Mouse (Mus musculus) liver, postnatal 0 days (tissue): ENCODE measurements around the gene Btbd35f29. TPM values are rescaled to one million over a fixed set of nuclear protein-coding genes. Genes with fewer than 3 reads are reported as not detected.
"Not testable (repeated sequence)": the region's sequence is repeated elsewhere in the genome, so short reads cannot be mapped to it uniquely, and the experiment has no call there.

Source experiments
- ATAC-seq: fragments of 200-750 bp; cut with Nextera tagmentation; 2 replicates; pipeline ENCODE4 v1.8.0; 2017; ENCODE audit warnings: mild to moderate bottlenecking, moderate library complexity
- DNase-seq: peaks from one replicate; pipeline ENCODE4 v3.0.0-alpha.2; 2016
- H3K27ac ChIP-seq: fragments of 300-500 bp; sonication (generic); 2 replicates; pipeline ENCODE4 v1.5.1; 2014; ENCODE audit warnings: antibody characterized with exemption, moderate library complexity, mild to moderate bottlenecking, low read depth
- H3K27me3 ChIP-seq: fragments of 300-500 bp; sonication (generic); 2 replicates; pipeline ENCODE4 v1.6.1; 2014; ENCODE audit warnings: low read length, control low read depth, mixed read lengths; ENCODE audit not compliant: insufficient read depth
- H3K36me3 ChIP-seq: fragments of 300-500 bp; sonication (generic); replicated peaks from 2 replicates; pipeline ENCODE4 v1.6.1; 2014; ENCODE audit warnings: mild to moderate bottlenecking, control low read depth, low read length, moderate library complexity, mixed read lengths; ENCODE audit not compliant: insufficient read depth
- H3K4me1 ChIP-seq: fragments of 300-500 bp; sonication (generic); 2 replicates; pipeline ENCODE4 v1.6.1; 2014; ENCODE audit warnings: antibody characterized with exemption, mild to moderate bottlenecking, control low read depth; ENCODE audit not compliant: insufficient read depth
- H3K4me2 ChIP-seq: fragments of 300-500 bp; sonication (generic); 2 replicates; pipeline ENCODE4 v1.6.1; 2014; ENCODE audit warnings: low read depth, mild to moderate bottlenecking, low read length, moderate library complexity, mixed read lengths
- H3K4me3 ChIP-seq: fragments of 300-500 bp; sonication (generic); 2 replicates; pipeline ENCODE4 v1.5.1; 2014; ENCODE audit warnings: low read depth, low read length
- H3K9ac ChIP-seq: fragments of 300-500 bp; sonication (generic); replicated peaks from 2 replicates; pipeline ENCODE4 v1.6.1; 2014; ENCODE audit warnings: mild to moderate bottlenecking, moderate library complexity
- H3K9me3 ChIP-seq: fragments of 300-500 bp; sonication (generic); 2 replicates; pipeline ENCODE4 v1.6.1; 2016; ENCODE audit warnings: mild to moderate bottlenecking, control low read depth, low read length, mixed read lengths
- WGBS: fragments of 180-500 bp; shearing (Covaris S2); extraction: QIAGEN DNeasy Blood & Tissue Kit; methylation state at CpG from one replicate; pipeline ENCODE4 v1.1.7; 2014; ENCODE audit not compliant: insufficient replicate concordance; 5-methylcytosine and 5-hydroxymethylcytosine counted together
- polyA plus RNA-seq: library from polyadenylated mRNA; unstranded; fragments of >200 nt; fragmentation: Nextera tagmentation; extraction: Ambion mirVana; gene quantifications from 2 replicates; pipeline ENCODE4 v1.2.1, GENCODE M21; 2015

The Btbd35f29 gene
- polyA plus RNA-seq, result not detected in 2 replicates

GRCm38 (mm10) chrX:31117374-31117773 lies at the start of gene Btbd35f29:
Gene Btbd35f29, plus strand, starts transcription at chrX:31117674.
- H3K4me2 ChIP-seq, H3K27ac ChIP-seq, H3K9ac ChIP-seq, ATAC-seq, H3K27me3 ChIP-seq, H3K36me3 ChIP-seq, H3K4me1 ChIP-seq, H3K4me3 ChIP-seq, DNase-seq, H3K9me3 ChIP-seq: not testable (repeated sequence)
- WGBS, result no CpG with 5 or more reads among the region's 4 CpGs

DNA sequence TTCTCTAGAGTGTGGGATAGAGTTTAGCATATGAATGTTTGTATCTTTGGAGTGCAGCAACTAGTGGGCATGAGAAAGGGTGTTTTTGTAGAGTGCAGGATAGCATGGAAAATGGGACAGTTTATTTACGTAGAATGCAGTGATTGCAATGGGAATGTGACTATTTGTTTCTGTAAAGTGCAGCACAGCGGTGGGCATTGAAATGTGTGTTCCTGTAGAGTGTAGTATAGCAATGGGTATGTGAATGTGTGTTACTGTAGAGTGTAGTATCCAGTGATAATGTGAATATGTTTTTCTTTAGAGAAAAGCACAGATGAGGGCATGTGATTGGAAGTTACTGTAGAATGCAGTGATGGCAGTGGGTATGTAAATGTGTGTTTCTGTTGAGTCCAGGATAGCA lies 23.9 kb downstream of the Btbd35f29 start:
- not testable (repeated sequence) for H3K27ac ChIP-seq, H3K9ac ChIP-seq, H3K36me3 ChIP-seq, H3K4me1 ChIP-seq, H3K4me2 ChIP-seq, H3K9me3 ChIP-seq, H3K27me3 ChIP-seq, H3K4me3 ChIP-seq, DNase-seq, ATAC-seq
- 73% methylated on average over 2 of the region's 2 CpGs for WGBS

DNA sequence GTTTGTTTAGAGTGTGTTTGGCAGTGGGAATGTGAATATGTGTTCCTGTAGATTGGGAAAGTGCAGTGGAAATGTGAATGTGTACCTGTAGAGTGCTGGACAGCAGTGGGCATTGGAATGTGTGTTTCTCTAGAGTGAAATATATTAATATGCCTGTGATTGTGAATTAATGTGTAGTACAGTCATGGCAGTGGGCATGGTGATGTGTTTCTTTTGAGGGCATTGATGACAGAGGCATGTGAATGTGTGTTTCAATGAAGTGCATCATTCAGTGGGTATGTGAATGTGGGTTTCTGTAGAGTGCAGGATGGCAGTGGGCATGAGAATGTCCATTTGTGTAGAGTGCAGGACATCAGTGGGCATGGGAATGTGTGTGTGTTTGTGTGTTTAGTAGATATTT lies 27.7 kb downstream of the Btbd35f29 start:
- not testable (repeated sequence) for ATAC-seq, H3K36me3 ChIP-seq, DNase-seq, H3K9me3 ChIP-seq, H3K27ac ChIP-seq, H3K4me3 ChIP-seq, H3K4me2 ChIP-seq, H3K27me3 ChIP-seq, H3K9ac ChIP-seq, H3K4me1 ChIP-seq

- not testable (repeated sequence) for H3K4me3 ChIP-seq, H3K4me1 ChIP-seq, H3K27ac ChIP-seq, H3K9me3 ChIP-seq, H3K4me2 ChIP-seq, H3K27me3 ChIP-seq, ATAC-seq, H3K36me3 ChIP-seq, H3K9ac ChIP-seq, DNase-seq
- 63% methylated on average over 1 of the region's 1 CpGs for WGBS
Measured at GRCm38 (mm10) chrX:31145835-31146234, 28.4 kb downstream of the Btbd35f29 start.

DNA sequence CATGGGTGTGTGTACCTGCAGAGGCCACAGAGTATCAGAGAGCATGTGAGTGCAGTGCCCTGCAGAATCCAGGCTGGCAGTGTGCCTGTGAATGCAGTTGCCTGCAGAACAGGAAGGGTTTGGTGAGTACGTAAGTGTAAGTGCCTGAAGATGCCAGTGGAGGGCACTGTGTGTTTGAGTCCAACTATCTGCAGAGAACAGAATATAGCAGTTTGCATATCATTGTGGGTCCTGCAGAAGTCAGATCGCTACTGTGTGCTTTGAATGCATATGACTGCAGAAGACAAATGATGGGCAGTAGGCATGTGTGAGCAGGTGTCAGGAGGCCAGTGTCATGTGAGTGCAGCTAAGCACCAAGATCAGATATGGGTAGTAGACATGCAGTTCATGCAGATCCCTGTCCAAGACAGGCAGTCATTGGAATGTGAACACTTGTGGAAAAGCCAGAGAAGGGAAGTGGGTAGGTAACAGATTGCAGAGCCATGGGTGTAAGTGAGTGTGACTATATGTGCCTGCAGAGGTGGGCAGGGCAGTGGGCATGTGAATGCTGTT lies 41.1 kb downstream of the Btbd35f29 start:
- 71% methylated on average over 2 of the region's 2 CpGs for WGBS
- not testable (repeated sequence) for ATAC-seq, H3K4me3 ChIP-seq, H3K27ac ChIP-seq, H3K4me1 ChIP-seq, H3K36me3 ChIP-seq, H3K4me2 ChIP-seq, H3K9ac ChIP-seq, DNase-seq, H3K27me3 ChIP-seq, H3K9me3 ChIP-seq

DNA sequence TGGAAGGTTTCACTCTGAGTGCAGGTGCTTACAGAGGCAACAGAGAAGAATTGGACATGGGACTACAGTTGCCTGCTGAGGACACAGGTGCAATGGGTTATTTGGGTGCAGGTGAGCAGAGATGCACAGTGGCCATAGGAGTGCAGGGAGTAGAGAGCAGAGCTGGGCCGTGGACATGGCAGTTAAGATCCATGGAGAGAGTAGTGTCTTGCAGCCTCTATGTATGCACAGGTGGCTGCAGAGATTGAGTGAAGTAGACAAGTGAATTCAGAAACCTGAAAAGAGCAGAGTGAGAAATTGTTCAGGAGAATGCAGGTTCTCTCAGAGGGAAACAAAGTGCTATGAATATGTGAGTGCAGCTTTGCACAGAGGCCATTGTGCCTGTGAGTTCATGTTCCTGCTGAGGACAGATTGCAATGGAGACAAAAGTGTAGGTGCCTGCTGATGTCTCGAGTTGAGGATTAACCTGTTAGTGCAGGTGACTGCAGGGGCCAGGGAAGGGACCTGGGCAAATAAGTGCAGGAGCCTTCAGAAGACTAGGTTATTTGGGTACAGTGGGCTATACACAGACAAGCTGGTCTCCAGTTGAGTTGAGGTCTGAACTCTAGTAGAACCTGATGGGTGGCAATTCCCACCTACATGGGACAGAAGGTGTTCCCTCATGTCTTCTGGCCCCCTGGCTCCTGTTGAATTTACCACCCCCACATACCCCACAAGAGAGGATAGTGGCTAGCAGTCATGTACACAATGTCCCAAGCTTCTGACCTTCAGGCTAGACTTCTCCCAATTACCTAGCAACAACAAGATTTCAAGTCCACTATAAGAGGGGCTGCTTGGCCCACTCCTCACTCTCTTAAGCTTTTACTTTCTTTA lies 42.2 kb downstream of the Btbd35f29 start:
- not testable (repeated sequence) for DNase-seq, H3K9me3 ChIP-seq, H3K36me3 ChIP-seq, ATAC-seq, H3K4me1 ChIP-seq, H3K27me3 ChIP-seq, H3K27ac ChIP-seq, H3K9ac ChIP-seq, H3K4me2 ChIP-seq, H3K4me3 ChIP-seq
- 55% methylated on average over 2 of the region's 2 CpGs for WGBS

DNA sequence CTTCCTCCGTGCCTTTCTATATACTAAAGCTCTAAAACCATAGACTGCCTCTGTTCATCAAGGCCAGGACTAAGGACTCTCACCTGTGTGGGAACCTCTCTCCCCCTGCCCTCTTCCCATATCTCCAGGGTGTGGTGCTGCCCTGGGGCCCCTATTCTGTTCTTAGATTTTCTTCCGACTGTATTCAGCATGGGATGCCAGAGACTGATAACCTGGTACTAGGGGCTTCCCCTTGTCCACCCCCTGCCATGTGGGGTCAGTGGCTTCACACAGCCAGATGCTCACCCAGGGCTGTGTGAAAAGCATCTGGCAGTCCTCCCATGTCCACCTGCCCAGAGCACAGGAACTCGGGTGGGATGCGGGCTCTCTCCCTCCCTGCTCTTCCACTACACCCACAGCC lies 43.1 kb downstream of the Btbd35f29 start:
- not testable (repeated sequence) for H3K4me2 ChIP-seq, H3K4me3 ChIP-seq, DNase-seq, H3K9ac ChIP-seq, H3K9me3 ChIP-seq, H3K36me3 ChIP-seq, H3K4me1 ChIP-seq, H3K27ac ChIP-seq, H3K27me3 ChIP-seq, ATAC-seq
- WGBS, result 72% methylated on average over 4 of the region's 4 CpGs

- ATAC-seq, DNase-seq, H3K36me3 ChIP-seq, H3K27ac ChIP-seq, H3K27me3 ChIP-seq, H3K4me3 ChIP-seq, H3K4me2 ChIP-seq, H3K9me3 ChIP-seq, H3K9ac ChIP-seq, H3K4me1 ChIP-seq: not testable (repeated sequence)
- WGBS, result 69% methylated on average over 3 of the region's 3 CpGs
Measured at GRCm38 (mm10) chrX:31162638-31163037, 45.2 kb downstream of the Btbd35f29 start.

GRCm38 (mm10) chrX:31165193-31165592 lies 47.7 kb downstream of the Btbd35f29 start:
- not testable (repeated sequence) for H3K4me1 ChIP-seq

More at GRCm38 (mm10) chrX:31165193-31165592, 47.7 kb downstream of the Btbd35f29 start:
- not testable (repeated sequence) for DNase-seq, H3K9ac ChIP-seq, H3K36me3 ChIP-seq, H3K9me3 ChIP-seq, ATAC-seq, H3K4me3 ChIP-seq, H3K27ac ChIP-seq, H3K4me2 ChIP-seq, H3K27me3 ChIP-seq
- 82% methylated on average over 2 of the region's 3 CpGs for WGBS
